Mouse (Mus musculus) neural tube, embryonic 11.5 days (tissue): ENCODE data around the gene Mpped1. TPM values are rescaled to one million over a fixed set of nuclear protein-coding genes. Genes with fewer than 3 reads are reported as not detected.

Source experiments
- ATAC-seq: fragments of 200-750 bp; cut with Nextera tagmentation; 2 replicates; pipeline ENCODE4 v1.8.0; 2017; ENCODE audit warnings: moderate number of reproducible peaks, mild to moderate bottlenecking, moderate TSS enrichment, moderate library complexity; ENCODE audit not compliant: insufficient read depth, low FRiP score, low TSS enrichment
- DNase-seq: peaks from one replicate; pipeline ENCODE4 v3.0.0-alpha.2; 2015; ENCODE audit warnings: low spot score
- H3K27ac ChIP-seq: fragments of 300-500 bp; sonication (generic); 2 replicates; pipeline ENCODE4 v1.5.1; 2014; ENCODE audit warnings: low read depth, mild to moderate bottlenecking, low read length
- H3K27me3 ChIP-seq: fragments of 300-500 bp; sonication (generic); 2 replicates; pipeline ENCODE4 v1.6.1; 2014; ENCODE audit warnings: mild to moderate bottlenecking, low read length, mixed read lengths; ENCODE audit not compliant: control insufficient read depth, insufficient read depth
- H3K36me3 ChIP-seq: fragments of 300-500 bp; sonication (generic); 2 replicates; pipeline ENCODE4 v1.6.1; 2014; ENCODE audit warnings: mild to moderate bottlenecking, low read length, moderate library complexity, mixed read lengths; ENCODE audit not compliant: control insufficient read depth, insufficient read depth
- H3K4me1 ChIP-seq: fragments of 300-500 bp; sonication (generic); 2 replicates; pipeline ENCODE4 v1.6.1; 2014; ENCODE audit warnings: low read length, mixed read lengths; ENCODE audit not compliant: control insufficient read depth, insufficient read depth
- H3K4me2 ChIP-seq: fragments of 300-500 bp; sonication (generic); 2 replicates; pipeline ENCODE4 v1.6.1; 2014; ENCODE audit warnings: low read depth, mild to moderate bottlenecking, moderate library complexity
- H3K4me3 ChIP-seq: fragments of 300-500 bp; sonication (generic); 2 replicates; pipeline ENCODE4 v1.5.1; 2014; ENCODE audit warnings: low read depth, low read length
- H3K9ac ChIP-seq: fragments of 300-500 bp; sonication (generic); 2 replicates; pipeline ENCODE4 v1.6.1; 2014; ENCODE audit warnings: mild to moderate bottlenecking, low read length
- H3K9me3 ChIP-seq: fragments of 300-500 bp; sonication (generic); 2 replicates; pipeline ENCODE4 v1.6.1; 2016; ENCODE audit warnings: low read length; ENCODE audit not compliant: control insufficient read depth
- WGBS: fragments of 180-500 bp; shearing (Covaris S2); extraction: QIAGEN DNeasy Blood & Tissue Kit; methylation state at CpG from one replicate; pipeline ENCODE4 v1.1.7; 2014; 5-methylcytosine and 5-hydroxymethylcytosine counted together
- polyA plus RNA-seq: library from polyadenylated mRNA; unstranded; fragments of >200 nt; fragmentation: Nextera tagmentation; extraction: Ambion mirVana; gene quantifications from 2 replicates; pipeline ENCODE4 v1.2.1, GENCODE M21; 2014

Gene Mpped1
- polyA plus RNA-seq, 1 experiment from 2014 or later = 5.3 TPM

DNA sequence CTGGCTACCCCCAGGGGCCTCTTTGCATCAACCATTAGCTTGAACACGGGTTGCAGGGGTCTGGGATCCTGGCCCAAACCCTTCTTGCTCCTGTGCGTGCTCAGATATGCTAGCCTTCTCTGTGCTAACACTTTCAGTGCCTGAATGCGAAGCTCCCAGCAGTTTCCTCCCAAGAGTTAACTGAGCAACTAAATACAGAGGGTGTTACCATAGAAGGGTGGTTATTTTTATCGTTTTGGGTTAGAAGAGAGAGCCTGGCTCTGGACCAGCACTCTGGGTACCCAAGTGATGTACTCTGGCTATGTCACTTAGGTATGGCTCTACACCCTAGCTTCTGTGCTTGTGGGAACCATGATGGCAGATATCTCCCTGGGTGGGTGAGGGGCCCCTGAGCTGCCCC, 68.2 kb downstream of the Mpped1 start:
- DNase-seq (no peak), ATAC-seq (no peak)
- Histone ChIP-seq H3K9ac (no peak overlapping the region), H3K27me3 (no peaks in the 10 kb centered on the region), H3K36me3 (no peaks in the 10 kb centered on the region), H3K4me1 (peaks cover 6% of the 10 kb centered on the region; the same call in 1 of the 2 replicates), H3K4me2 (no peak overlapping the region), H3K27ac (no peak overlapping the region), H3K9me3 (no peaks in the 10 kb centered on the region), H3K4me3 (no peak overlapping the region)
- 86% methylated on average over 4 of the region's 4 CpGs for WGBS

DNA sequence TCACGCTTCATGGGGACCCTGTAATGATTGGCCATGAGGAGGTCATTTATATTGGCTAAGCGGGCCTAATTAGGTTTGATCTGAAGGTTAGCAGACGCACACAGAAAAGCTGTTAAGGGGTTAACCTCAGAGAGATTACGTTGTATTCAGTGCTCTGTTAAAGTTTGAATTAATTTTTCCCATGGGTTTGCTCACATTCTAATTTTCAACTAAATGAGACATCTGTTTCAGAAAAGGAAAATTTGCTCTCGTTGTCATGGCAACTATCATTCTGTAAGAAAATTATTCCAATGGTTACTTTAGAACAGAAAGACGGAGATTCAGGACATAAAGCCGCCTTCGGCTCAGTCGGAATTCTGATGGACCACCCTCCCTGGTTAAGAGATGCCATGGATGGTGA, 68.9 kb downstream of the Mpped1 start:
- 71% methylated on average over 9 of the region's 9 CpGs for WGBS
- H3K9ac ChIP-seq = no peak overlapping the region
- no peak overlapping the region for H3K4me2 ChIP-seq
- H3K9me3 ChIP-seq = no peaks in the 10 kb centered on the region
- peaks cover 6% of the 10 kb centered on the region; the same call in 1 of the 2 replicates for H3K4me1 ChIP-seq
- no peak overlapping the region for H3K27ac ChIP-seq
- DNase-seq = no peak
- H3K36me3 ChIP-seq = no peaks in the 10 kb centered on the region
- H3K4me3 ChIP-seq = no peak overlapping the region
- no peak for ATAC-seq
- H3K27me3 ChIP-seq = no peaks in the 10 kb centered on the region

DNA sequence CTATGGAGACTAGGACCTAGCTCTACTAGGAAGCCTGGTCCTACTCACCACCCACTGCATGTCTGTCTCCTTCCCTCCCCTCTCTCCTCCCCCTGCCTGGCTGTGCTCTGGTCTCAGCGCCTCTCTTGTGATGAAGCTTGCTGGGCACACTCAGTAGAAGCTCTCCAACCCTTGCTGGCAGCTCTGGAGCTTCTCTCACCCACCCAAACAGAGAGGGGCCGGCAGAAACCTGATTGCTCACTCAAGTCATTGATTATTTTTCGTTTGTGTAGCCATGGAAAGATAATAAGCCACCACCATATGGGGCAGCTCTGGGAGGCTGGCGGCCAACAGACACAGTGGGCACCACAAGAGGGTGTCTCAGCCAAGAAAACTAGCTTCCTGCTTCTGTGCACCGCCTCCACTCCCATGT, 74.1 kb downstream of the Mpped1 start:
- Histone ChIP-seq H3K27me3 (no peaks in the 10 kb centered on the region), H3K36me3 (no peaks in the 10 kb centered on the region), H3K4me3 (no peak overlapping the region), H3K4me2 (no peak overlapping the region), H3K9me3 (no peaks in the 10 kb centered on the region), H3K27ac (no peak overlapping the region), H3K4me1 (no peaks in the 10 kb centered on the region), H3K9ac (no peak overlapping the region)
- ATAC-seq = no peak
- 75% methylated on average over 5 of the region's 5 CpGs for WGBS
- DNase-seq = no peak

DNA sequence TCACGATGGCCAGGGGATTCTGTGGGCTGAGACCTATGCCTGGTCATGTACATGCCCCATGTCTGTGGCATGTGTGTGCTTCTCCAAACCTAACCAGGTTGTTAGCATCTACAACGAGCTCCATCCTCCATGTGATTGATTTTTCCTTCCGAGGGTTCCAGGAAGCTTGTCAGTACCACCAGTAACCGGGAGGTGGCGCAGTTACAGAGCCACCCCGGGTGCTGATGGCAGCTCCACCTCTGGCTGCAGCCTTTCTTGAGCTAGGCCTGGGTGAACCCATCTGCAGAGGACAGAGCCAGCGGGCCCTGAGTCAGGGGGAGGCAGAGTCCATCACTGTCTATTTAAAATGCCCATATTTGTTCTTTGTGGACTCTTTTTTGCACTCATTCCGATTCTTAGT, 77.9 kb downstream of the Mpped1 start:
- H3K27me3 ChIP-seq = no peaks in the 10 kb centered on the region
- 19% methylated on average over 8 of the region's 8 CpGs for WGBS
- no peak overlapping the region for H3K9ac ChIP-seq
- no peak for ATAC-seq
- no peak overlapping the region for H3K27ac ChIP-seq
- H3K36me3 ChIP-seq = no peaks in the 10 kb centered on the region
- H3K4me1 ChIP-seq = no peaks in the 10 kb centered on the region
- H3K4me2 ChIP-seq = no peak overlapping the region
- no peak overlapping the region for H3K4me3 ChIP-seq
- peak; percentile 78 for DNase-seq
- H3K9me3 ChIP-seq = no peaks in the 10 kb centered on the region

DNA sequence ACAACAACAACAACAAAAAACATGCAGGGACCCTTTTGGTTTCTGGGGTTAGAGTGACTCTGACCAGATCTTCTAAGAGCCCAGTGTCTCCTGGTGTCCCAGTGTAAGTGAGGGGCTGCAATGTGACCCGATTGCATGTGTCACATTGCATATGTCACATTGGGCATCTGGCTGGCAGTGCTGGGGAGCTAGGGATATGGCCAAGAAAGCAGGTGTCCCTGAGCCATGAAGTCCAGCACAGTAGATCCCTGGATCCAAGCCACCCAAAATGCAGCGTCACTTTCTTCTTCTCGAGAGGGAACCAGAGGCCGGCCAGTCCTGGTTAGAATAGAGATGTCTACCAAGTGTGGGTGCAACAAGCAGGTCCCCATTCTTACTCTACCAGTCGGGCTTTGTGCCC, 86.4 kb downstream of the Mpped1 start:
- no peaks in the 10 kb centered on the region for H3K27me3 ChIP-seq
- H3K27ac ChIP-seq = no peak overlapping the region
- H3K4me3 ChIP-seq = no peak overlapping the region
- ATAC-seq (no peak), DNase-seq (no peak)
- H3K4me1 ChIP-seq = no peaks in the 10 kb centered on the region
- H3K9me3 ChIP-seq = no peaks in the 10 kb centered on the region
- H3K4me2 ChIP-seq = no peak overlapping the region
- WGBS = 90% methylated on average over 5 of the region's 5 CpGs
- H3K36me3 ChIP-seq = no peaks in the 10 kb centered on the region
- H3K9ac ChIP-seq = no peak overlapping the region

DNA sequence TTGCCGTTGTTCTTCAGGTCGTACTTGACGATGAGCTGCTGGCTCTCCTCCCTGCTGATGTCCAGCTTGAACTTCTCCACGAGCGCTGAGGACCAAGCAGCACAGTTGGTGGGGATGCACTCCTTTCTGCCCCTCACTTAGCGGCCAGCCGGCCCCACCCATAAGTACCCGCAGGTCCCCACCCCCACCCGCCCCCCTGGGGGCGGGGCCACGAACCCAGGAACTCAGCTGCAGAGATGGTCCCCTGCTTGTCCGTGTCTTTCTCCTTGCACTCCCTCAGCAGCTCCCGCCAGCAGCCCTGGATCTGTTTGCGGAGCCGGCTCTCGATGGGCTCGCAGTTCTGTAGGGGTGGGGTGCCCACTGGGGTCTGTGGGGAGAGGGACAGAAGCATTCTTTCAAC, 91.7 kb downstream of the Mpped1 start:
- DNase-seq (no peak), ATAC-seq (no peak)
- 0 out of 2 replicates have a peak, but pooled peaks cover 3% of the 10 kb centered on the region for H3K4me1 ChIP-seq
- no peak overlapping the region for H3K9ac ChIP-seq
- H3K9me3 ChIP-seq = no peaks in the 10 kb centered on the region
- H3K4me3 ChIP-seq = no peak overlapping the region
- H3K27me3 ChIP-seq = no peaks in the 10 kb centered on the region
- H3K27ac ChIP-seq = no peak overlapping the region
- WGBS = 5% methylated on average over 17 of the region's 17 CpGs
- peak overlapping the region; percentile 21; the same call in 1 of the 2 replicates for H3K4me2 ChIP-seq
- H3K36me3 ChIP-seq = no peaks in the 10 kb centered on the region

DNA sequence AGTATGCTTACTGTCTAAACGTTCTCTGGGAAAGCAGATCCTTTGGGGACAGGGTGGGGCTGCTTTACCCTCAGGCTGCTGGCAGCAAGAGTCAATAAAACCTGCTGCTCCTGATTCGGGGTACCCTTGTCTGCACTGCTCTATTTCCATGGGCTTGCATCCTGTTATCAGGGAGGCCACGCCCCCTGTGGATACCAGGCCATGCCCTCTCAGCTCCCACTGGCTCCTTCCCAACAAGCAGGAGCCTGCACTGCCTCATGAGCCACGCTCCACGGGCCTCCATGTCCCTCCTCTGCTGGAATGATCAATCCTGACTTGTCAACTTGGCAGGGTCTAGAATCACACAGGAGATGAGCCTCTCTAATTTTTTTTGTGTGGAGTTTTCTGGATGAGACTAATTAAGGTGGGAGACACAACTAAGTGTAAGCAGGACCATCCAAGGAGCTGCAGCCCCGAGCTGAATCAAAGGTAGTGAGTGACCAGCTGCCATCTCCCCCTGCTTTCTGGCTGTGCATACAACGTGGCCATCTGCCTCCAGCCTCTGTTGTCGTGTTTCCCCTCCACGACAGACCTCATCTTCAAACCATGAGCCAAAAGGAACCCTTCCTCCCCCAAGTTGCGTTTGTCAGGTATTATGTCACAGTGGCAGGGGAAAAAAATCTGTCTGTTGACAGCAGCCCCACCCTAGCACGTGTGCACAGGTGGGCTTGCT, 98.0 kb downstream of the Mpped1 start:
- Histone ChIP-seq H3K9me3 (no peaks in the 10 kb centered on the region), H3K27ac (no peak overlapping the region), H3K9ac (no peak overlapping the region), H3K4me3 (no peak overlapping the region), H3K4me2 (no peak overlapping the region), H3K4me1 (no peaks in the 10 kb centered on the region), H3K27me3 (no peaks in the 10 kb centered on the region), H3K36me3 (no peaks in the 10 kb centered on the region)
- WGBS = 50% methylated on average over 11 of the region's 11 CpGs
- ATAC-seq = no peak
- no peak for DNase-seq

DNA sequence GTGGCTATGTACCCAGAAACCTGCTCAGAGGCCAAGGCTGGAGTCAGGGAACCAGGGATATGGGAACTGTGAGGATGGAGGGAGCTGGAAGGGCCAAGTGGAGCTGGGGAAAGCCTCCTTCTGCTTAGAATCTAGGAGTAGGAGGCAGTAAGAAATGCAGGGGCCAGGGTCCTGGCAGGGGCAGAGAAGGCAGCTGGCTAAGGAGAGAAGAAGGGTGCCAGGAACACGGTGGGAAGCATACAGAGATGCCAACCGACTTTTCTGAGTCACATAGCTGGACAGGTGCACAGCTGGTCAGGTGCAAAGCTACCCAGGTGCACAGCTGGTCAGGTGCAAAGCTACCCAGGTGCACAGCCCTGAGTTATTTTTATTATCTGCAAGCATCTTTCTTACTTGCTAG, 98.6 kb downstream of the Mpped1 start:
- WGBS = 69% methylated on average over 2 of the region's 2 CpGs
- ATAC-seq = no peak
- no peaks in the 10 kb centered on the region for H3K9me3 ChIP-seq

DNA sequence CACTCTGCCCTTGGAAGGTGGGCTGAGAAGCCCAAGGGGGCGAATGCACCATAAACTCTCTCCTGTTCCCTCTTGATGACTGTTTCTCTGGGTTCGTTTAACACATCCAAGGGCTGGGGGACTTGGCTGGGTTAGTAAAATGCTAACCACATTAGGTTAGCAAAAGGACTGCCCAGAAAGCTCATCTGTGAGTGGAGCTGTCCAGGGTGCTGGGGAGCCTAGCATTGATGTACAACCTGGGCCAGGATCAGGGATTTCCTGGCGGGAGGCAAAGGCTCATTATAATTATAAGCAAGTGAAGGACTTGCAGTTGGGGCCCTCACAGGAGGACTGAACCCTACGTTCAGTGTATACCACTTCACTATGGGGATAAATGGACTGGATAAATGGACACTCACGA, 100.6 kb downstream of the Mpped1 start:
- H3K27ac ChIP-seq = no peak overlapping the region
- ATAC-seq = no peak
- H3K4me3 ChIP-seq = no peak overlapping the region
- no peaks in the 10 kb centered on the region for H3K4me1 ChIP-seq
- no peaks in the 10 kb centered on the region for H3K9me3 ChIP-seq
- H3K9ac ChIP-seq = no peak overlapping the region
- no peaks in the 10 kb centered on the region for H3K27me3 ChIP-seq
- peak; percentile 49 for DNase-seq
- 22% methylated on average over 5 of the region's 5 CpGs for WGBS
- no peaks in the 10 kb centered on the region for H3K36me3 ChIP-seq
- no peak overlapping the region for H3K4me2 ChIP-seq

More for the DNA sequence above, 98.6 kb downstream of the Mpped1 start:
- no peak overlapping the region for H3K4me3 ChIP-seq
- H3K27ac ChIP-seq = no peak overlapping the region
- H3K4me1 ChIP-seq = no peaks in the 10 kb centered on the region
- DNase-seq = no peak
- no peak overlapping the region for H3K9ac ChIP-seq
- H3K36me3 ChIP-seq = no peaks in the 10 kb centered on the region
- no peak overlapping the region for H3K4me2 ChIP-seq
- no peaks in the 10 kb centered on the region for H3K27me3 ChIP-seq
